Mouse (Mus musculus) embryonic fibroblast, embryonic 13.5 days (primary cell): ENCODE data around the gene Pdia5. TPM values are rescaled to one million over a fixed set of nuclear protein-coding genes. Genes with fewer than 3 reads are reported as not detected.

Source experiments
- H3K27ac ChIP-seq: 2 replicates; pipeline ENCODE4 v1.5.1; 2012; ENCODE audit warnings: low read length, control low read depth, inconsistent platforms; ENCODE audit not compliant: insufficient read depth
- H3K4me1 ChIP-seq: 2 replicates; pipeline ENCODE4 v1.6.1; 2011; ENCODE audit warnings: low read length; ENCODE audit not compliant: control insufficient read depth, insufficient read depth
- H3K4me3 ChIP-seq: 2 replicates; pipeline ENCODE4 v1.5.1; 2011; ENCODE audit warnings: mild to moderate bottlenecking, control low read depth, low read length; ENCODE audit not compliant: insufficient read depth
- CTCF ChIP-seq: IDR thresholded peaks from 2 replicates; pipeline ENCODE4 v1.5.1; 2011; ENCODE audit warnings: mild to moderate bottlenecking, control low read depth, low read length, moderate library complexity, borderline replicate concordance; ENCODE audit not compliant: insufficient read depth
- POLR2A ChIP-seq: IDR thresholded peaks from 2 replicates; pipeline ENCODE4 v1.6.1; 2011; ENCODE audit warnings: low read depth, mild to moderate bottlenecking, control low read depth, low read length, moderate library complexity
- polyA plus RNA-seq: library from polyadenylated mRNA; stranded (reverse); fragments of >200 nt; gene quantifications from 2 replicates; pipeline ENCODE4 v1.2.4, GENCODE M21; 2011; ENCODE audit warnings: low read depth; ENCODE audit not compliant: missing spikeins, insufficient read length

Pdia5 gene
- polyA plus RNA-seq, 1 experiment = 96.7 TPM

GRCm38 (mm10) chr16:35470096-35470495 lies 20.6 kb downstream of the Pdia5 start:
- Histone ChIP-seq H3K27ac (no peak overlapping the region), H3K4me1 (no peaks in the 10 kb centered on the region), H3K4me3 (no peak overlapping the region)
- TF ChIP-seq POLR2A (no peak), CTCF (no peak)

- TF ChIP-seq POLR2A (no peak), CTCF (no peak)
- Histone ChIP-seq H3K4me3 (no peak overlapping the region), H3K27ac (no peak overlapping the region), H3K4me1 (no peaks in the 10 kb centered on the region)
These were observed 21.7 kb downstream of the Pdia5 start for GRCm38 (mm10) chr16:35469016-35469415.

GRCm38 (mm10) chr16:35467044-35467443 lies 23.6 kb downstream of the Pdia5 start:
- TF ChIP-seq CTCF (no peak), POLR2A (no peak)
- Histone ChIP-seq H3K4me1 (no peaks in the 10 kb centered on the region), H3K27ac (no peak overlapping the region), H3K4me3 (no peak overlapping the region)

GRCm38 (mm10) chr16:35465808-35466351 lies 24.8 kb downstream of the Pdia5 start:
- Histone ChIP-seq H3K27ac (no peak overlapping the region), H3K4me3 (no peak overlapping the region), H3K4me1 (no peaks in the 10 kb centered on the region)
- TF ChIP-seq POLR2A = no peak
- TF ChIP-seq CTCF = no peak

GRCm38 (mm10) chr16:35464686-35465308 lies 25.9 kb downstream of the Pdia5 start:
- H3K4me3 ChIP-seq = no peak overlapping the region
- H3K4me1 ChIP-seq = no peaks in the 10 kb centered on the region
- TF ChIP-seq CTCF = no peak
- TF ChIP-seq POLR2A = no peak
- H3K27ac ChIP-seq = no peak overlapping the region

GRCm38 (mm10) chr16:35463708-35464107 lies 27.0 kb downstream of the Pdia5 start:
- no peak overlapping the region for H3K4me3 ChIP-seq
- TF ChIP-seq CTCF = no peak
- TF ChIP-seq POLR2A = no peak
- no peak overlapping the region for H3K27ac ChIP-seq
- H3K4me1 ChIP-seq = no peaks in the 10 kb centered on the region

- Histone ChIP-seq H3K4me1 (no peaks in the 10 kb centered on the region), H3K4me3 (no peak overlapping the region), H3K27ac (no peak overlapping the region)
- TF ChIP-seq CTCF = no peak
- no peak for TF ChIP-seq POLR2A
These were observed 27.7 kb downstream of the Pdia5 start for GRCm38 (mm10) chr16:35462955-35463354.

- no peaks in the 10 kb centered on the region for H3K4me1 ChIP-seq
- TF ChIP-seq POLR2A (no peak), CTCF (no peak)
These were observed 31.1 kb downstream of the Pdia5 start for GRCm38 (mm10) chr16:35459584-35459983.

GRCm38 (mm10) chr16:35458297-35458696 lies 32.4 kb downstream of the Pdia5 start:
- TF ChIP-seq CTCF (no peak), POLR2A (no peak)
- Histone ChIP-seq H3K4me1 (no peaks in the 10 kb centered on the region), H3K4me3 (no peak overlapping the region), H3K27ac (no peak overlapping the region)

More at GRCm38 (mm10) chr16:35459584-35459983, 31.1 kb downstream of the Pdia5 start:
- no peak overlapping the region for H3K27ac ChIP-seq
- no peak overlapping the region for H3K4me3 ChIP-seq

- no peak overlapping the region for H3K4me3 ChIP-seq
- H3K4me1 ChIP-seq = no peaks in the 10 kb centered on the region
- no peak overlapping the region for H3K27ac ChIP-seq
- no peak for TF ChIP-seq CTCF
- no peak for TF ChIP-seq POLR2A
These were observed 33.2 kb downstream of the Pdia5 start for GRCm38 (mm10) chr16:35457488-35457887.

GRCm38 (mm10) chr16:35457011-35457419 lies 33.7 kb downstream of the Pdia5 start:
- Histone ChIP-seq H3K4me3 (no peak overlapping the region), H3K27ac (no peak overlapping the region), H3K4me1 (no peaks in the 10 kb centered on the region)
- TF ChIP-seq CTCF = no peak
- TF ChIP-seq POLR2A = no peak

- Histone ChIP-seq H3K4me3 (no peak overlapping the region), H3K27ac (no peak overlapping the region), H3K4me1 (no peaks in the 10 kb centered on the region)
- TF ChIP-seq POLR2A = no peak
- no peak for TF ChIP-seq CTCF
These were observed 34.4 kb downstream of the Pdia5 start for GRCm38 (mm10) chr16:35456305-35456704.
